Mouse (Mus musculus): Measurements from ENCODE around the gene Mta2.
"Not testable (repeated sequence)": the region's sequence is repeated elsewhere in the genome, so short reads cannot be mapped to it uniquely, and the experiment has no call there.

The Mta2 gene

DNA sequence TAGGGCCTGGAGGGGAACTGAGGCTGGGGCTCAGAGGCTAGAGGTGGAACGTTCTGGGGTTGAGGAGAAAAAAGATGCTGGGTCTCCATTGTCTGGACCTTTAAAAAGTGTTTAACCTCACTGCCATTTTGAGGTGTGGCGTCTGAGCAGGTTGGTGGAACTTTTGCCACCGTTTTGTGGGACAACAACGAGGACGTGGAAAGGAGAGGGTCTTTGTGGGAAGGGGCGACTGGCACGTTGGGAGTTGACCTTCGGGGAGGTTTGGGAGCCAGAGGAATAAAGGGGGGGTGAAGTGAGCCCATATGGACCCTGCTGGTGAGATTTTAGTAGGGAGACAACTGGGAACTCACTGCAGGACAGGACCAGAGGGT lies 25.7 kb downstream of the Mta2 start:
- no peak for DNase-seq (ENCODE audit: low spot score in 2 of 2)

DNA sequence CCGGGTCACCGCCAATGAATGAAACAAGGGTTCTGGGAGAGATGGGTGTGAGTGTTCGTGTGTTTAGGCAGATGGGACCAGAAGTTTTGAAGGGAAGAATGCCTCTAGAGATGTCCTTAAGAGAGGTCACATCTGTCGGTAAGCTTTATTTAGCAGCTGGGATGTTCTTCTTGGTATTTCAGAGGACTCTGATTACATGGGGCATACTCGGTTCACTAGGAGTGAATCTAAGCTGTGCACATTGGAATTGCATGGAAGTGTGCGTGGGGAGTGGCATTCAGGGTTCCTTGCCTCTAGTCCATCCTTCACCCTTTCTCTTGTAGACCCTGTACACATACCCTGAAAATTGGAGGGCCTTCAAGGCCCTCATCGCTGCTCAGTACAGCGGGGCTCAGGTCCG lies 26.2 kb downstream of the Mta2 start:
- DNase-seq (ENCODE audit: low spot score in 2 of 2), result no peak

DNA sequence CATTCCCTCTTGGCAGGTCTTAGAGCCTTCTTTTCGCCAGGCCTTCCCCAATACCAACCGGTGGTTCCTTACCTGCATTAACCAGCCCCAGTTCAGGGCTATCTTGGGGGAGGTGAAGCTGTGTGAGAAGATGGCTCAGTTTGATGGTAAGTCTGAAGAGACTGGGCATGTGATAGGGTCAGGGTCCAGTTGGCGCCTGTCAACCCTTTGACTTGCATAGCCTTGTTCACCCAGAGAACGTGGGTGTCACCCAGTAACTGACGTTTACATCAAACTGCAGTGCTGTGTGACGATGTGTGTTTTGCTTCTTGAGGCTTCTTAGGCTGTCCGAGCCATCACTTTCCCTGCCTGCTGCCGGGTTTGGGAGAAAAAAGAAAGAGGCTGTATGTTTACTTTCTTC lies 30.8 kb downstream of the Mta2 start:
- DNase-seq (ENCODE audit: low spot score in 2 of 2), result not testable (repeated sequence)

DNA sequence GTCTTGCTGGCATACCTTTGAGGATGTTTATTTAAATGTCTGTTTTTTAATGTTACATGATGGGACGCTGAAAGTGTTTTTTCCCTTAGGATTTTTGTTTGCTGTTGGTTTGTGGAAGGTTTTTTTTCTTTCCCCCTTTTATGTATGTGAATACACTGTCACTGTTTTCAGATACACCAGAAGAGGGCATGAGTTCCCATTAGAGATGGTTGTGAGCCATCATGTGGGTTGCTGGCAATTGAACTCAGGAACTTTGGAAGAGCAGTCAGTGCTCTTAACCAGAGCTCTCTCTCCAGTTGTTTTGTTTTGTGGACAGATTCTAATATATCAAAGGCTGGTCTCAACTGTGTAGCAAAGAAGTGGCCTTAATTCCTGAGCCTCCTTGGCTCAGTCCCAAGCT lies 33.0 kb downstream of the Mta2 start:
- DNase-seq (ENCODE audit: low spot score in 2 of 2), result no peak

DNA sequence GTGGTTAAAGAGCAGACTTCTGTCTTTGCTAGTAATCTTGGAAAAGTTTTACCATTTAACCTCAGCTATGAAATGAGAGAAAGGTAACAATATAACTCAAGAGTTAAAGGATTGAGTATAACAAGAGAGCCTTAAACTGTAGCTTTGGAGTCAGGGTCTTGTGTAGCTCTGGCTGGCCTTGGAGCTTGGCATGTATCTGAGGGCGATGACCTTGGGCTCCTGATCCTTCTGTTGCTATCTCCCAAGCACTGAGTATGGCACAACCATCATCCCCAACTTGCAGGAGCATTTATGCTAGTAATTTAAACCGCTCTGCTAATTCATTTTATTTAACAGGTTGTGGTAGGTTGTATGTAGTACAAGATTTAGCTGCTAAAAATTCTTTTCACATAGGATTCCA lies 33.8 kb downstream of the Mta2 start:
- DNase-seq (ENCODE audit: low spot score in 2 of 2), result no peak

DNA sequence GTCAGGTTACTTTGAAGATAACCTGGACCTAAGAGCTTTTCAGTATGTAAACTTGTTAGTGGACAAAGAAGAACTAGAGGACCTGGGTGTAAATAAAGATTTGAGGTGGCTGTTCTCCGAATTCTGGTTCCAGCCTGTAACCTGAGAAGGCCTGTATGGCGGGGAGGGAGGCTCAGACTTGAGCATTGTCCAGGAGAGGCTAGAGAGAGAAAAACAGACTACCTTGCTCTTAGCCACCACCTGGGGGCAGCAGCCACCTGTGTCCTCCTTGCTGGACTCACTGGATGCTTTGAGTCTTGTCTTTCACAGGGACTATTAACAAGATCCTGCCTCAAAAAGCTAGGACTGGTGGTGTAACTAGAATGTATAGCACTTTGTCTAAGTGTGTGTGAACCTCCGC lies 34.9 kb downstream of the Mta2 start:
- DNase-seq (ENCODE audit: low spot score in 2 of 2), result no peak

DNA sequence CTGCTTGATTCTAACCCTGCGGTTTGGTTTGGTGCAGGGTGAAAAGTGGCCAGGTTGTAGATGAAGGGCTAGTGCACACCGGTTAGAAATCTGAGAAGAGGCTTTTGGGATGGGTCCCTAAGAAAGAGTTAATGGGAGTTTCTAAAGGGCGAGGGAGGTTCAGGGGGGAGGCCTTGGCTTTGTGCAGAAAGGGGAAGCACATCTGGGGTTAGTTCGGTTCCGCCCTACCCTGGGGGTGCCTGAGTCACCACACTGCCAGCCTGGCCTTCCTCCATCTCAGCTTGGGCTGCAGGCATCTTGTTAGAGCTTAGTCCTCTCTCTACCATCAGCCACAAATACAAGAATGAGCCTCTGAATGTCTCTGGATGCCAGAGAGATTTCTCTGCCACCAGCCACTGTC lies 39.1 kb downstream of the Mta2 start:
- no peak for DNase-seq (ENCODE audit: low spot score in 2 of 2)

DNA sequence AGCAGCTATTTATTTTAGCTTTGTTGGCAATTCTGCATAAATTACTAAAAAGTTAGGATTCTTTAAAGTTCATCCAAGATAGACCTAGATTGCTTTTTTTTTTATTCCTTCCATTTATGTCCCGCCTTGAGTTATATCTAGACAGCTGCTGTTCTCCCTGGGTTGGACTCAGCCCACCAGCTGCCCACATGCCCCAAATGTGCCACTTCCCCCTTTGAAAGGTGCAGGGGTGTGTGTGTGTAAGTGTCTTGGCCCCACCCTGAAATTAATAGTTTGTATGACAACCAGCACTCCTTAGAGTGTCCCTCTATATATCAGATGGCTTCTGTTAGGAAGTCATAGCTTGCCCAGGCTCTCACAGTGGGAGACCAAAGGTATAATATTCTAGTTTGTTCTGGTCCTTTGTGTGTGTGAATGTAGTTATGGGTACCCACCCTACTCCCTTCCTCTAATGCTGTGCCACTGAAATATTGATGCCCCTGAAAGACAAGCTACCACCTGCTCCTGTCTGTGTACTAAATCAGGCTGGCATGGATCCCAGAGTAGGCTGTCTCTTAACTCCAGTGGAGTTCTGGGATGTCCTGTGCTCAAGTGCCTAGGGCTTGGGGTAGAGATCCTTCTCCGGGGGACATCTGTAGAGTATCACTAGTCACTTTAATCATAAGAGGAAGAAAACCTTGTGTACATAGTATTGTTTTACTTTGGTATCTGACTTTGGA lies 39.9 kb downstream of the Mta2 start:
- no peak for DNase-seq (ENCODE audit: low spot score in 2 of 2)

DNA sequence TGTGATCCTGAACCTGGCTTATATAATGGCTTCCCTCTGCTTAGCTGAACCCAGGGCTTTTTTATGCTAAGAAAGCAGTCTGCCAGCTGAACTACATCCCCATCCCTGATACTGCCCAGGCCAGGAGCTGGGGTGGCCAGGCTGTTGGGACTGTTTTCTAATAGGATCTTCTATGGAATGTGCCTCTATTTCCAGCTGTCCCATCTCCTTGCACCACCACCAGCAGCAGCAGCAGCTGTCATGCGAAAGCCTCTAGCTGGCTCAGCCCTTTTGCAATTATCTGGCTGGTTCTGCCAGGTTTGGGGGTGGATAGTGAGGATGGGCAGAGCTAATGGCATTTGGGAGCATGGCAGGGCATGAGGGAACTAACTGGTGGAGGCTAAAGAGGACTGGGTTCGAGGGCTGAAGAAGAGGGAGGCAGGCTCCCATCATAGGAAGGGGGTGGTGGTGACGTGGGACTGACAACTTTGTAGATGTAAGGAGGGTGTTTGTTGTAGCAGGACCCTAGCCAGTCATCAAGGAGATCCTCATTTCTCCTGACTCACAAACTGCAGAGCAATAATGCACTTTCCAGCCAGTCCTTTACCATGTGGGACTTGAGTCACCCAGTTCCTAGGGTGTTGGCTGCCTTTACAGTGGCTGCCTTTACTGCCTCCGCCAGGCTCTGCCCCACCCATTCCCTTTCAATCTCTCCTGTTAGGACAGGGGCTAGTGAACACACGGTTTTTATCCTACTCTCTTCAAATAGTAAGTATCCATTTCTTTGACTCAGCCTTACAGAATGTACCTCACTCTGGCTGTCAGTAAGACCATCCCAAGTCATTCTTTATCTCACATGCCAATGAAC lies 40.9 kb downstream of the Mta2 start:
- no peak for DNase-seq (ENCODE audit: low spot score in 2 of 2)

DNA sequence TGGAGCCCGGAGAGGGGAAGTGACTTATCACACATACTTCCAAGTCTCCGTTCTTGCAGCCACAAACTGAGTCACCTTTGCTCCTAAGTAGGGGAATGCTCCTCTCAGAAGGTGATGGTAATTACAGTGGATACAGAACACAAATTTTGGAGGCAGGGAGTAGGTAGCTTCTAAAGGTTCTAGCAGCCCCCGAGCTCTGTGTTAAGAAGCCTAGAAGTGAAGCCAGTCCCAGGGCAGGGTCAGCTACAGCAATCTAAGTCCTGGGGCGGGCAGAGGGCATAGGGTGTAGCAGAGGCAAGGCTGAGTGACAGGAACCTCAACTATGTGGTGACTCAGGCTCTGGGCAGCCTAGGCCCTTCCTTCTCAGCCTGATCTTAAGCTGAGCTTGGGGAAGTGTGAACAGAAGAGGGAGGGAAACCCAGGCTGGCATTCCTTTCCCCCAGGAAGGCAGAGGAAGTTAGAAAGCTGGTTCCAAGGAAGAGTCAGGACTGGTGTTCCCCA lies 41.5 kb downstream of the Mta2 start:
- no peak for DNase-seq (ENCODE audit: low spot score in 2 of 2)

DNA sequence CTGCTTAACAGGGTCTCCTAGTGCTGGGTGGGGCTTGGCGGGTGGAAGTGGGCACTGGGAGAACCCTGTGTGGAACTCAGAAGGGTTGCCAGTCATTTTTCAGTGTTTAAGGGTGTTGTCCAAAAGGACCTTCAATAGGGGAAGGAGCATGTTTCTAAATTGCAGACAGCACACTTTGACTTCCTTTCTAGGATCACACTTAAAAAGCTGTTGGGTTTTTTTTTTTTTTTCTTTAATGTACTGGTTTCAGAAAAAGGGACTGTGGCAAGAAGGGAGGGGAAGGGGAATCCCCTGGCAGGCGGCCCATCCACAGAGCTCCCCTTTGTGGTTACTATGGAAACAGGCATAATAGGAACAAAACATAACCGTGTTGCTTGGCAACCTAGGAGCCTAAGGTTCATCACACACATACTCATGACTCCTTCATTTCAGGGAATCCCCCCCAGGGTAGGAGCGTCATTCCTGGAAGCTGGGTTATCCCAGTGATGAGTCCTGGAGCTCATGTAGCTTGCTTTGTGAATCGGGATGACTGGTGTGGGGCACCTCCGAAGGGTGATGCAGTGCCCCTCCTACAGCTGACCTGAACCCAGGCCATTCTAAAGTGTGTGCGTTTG lies 42.7 kb downstream of the Mta2 start:
- DNase-seq (ENCODE audit: low spot score in 2 of 2), result no peak

DNA sequence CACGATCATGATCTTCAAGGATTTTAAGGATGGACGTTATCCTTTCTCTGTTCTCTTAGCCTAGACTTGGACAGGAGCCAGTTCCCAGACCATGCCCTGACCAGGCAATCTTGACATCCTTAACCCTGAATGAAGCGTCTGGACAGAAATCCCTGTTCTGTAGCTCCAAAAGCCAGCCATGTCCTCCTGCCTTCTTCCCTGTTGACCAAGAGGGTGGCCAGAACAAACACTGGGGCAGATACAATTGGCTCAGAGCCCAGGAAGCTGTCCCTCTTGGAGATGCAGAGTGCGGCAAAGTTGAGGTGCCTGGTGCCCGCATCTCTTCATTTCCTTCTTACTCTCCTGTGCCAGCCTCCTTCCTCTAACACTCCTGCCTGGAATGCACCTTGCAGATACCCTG lies 44.2 kb downstream of the Mta2 start:
- DNase-seq (ENCODE audit: low spot score in 2 of 2), result no peak

DNA sequence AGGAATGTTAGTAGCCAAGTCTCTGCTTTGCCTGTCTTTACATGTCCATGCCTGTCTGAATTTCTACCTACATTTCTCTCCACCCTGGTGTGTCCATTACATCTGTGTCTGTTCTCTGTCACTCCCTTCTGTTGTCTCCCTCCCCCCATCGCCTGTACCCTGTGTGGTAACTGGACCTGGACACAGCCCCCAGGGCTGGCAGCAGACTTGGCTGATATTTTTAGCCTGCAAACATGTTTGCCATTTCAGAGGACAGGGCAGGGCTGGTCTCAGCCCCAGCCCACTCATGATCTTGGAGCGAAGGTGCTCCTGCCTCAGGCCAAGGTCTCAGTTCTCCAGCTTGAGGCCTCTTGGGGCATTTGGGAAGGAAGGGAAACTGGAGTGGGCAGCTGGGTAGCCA lies 46.1 kb downstream of the Mta2 start:
- no peak for DNase-seq (ENCODE audit: low spot score in 2 of 2)

DNA sequence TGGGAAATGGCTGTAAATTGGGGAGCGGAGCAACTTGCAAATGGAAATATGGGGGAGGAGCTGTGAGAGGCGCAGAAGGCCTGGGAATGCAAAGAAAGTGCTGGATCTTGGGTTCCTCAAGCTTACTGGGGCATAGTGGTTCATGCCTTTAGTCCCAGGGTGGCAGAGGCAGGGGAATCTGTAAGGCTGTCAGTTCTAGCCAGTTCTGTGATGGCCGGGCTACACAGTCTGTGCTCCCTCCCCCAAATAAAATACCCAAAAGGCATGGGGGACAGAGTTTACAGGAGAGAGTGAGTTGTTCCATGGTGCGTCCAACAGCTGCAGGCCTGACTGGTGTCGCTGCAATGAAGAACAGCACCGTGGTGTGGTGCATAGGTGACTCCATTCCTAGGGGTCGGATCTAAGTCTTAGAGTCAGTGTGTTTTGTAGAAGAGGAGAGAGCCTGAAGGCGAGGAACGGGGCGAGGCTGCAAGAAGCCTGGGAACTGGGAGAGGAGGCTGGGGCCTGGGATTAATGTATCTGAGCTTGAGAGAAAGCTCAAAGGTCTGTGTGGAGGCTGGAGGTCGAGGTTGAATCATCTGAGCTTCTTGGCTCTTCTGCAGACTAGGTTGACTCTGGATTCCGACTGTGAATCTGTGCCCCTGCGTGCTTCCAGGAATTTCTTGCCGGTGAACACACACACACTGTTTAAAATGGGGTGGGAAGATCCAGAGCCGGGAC lies 46.8 kb downstream of the Mta2 start:
- DNase-seq (ENCODE audit: low spot score in 2 of 2), result no peak

DNA sequence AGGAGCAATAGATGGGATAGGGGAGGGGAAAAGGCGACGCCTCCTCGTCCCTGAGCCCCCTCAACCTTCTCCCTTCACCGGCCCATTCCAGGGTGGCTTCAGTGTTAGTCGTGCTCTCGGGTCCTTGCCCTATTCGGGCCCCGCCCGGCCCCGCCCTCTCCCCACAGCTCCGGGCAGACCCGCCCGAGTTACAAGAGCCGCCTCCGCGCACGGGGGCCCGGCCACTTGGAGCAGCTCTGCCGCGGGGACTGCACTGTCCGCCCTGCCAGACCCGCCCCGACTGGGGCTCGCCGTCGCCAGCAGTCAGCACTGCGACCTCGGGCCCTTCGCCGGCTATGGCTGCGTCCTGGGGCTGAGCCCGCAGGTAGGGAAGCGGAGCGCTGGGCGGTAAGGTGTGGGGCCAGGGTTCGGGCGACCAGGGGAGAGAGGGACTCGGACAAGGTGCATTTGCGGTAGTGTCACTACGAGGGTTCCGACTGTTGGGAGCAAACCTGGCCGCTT lies 47.4 kb downstream of the Mta2 start, which contains the start of gene Ahnak:
Gene Ahnak (plus strand): TSS at position 219 of the 501 bp plus-strand sequence.
- no peak for DNase-seq (ENCODE audit: low spot score in 2 of 2)

DNA sequence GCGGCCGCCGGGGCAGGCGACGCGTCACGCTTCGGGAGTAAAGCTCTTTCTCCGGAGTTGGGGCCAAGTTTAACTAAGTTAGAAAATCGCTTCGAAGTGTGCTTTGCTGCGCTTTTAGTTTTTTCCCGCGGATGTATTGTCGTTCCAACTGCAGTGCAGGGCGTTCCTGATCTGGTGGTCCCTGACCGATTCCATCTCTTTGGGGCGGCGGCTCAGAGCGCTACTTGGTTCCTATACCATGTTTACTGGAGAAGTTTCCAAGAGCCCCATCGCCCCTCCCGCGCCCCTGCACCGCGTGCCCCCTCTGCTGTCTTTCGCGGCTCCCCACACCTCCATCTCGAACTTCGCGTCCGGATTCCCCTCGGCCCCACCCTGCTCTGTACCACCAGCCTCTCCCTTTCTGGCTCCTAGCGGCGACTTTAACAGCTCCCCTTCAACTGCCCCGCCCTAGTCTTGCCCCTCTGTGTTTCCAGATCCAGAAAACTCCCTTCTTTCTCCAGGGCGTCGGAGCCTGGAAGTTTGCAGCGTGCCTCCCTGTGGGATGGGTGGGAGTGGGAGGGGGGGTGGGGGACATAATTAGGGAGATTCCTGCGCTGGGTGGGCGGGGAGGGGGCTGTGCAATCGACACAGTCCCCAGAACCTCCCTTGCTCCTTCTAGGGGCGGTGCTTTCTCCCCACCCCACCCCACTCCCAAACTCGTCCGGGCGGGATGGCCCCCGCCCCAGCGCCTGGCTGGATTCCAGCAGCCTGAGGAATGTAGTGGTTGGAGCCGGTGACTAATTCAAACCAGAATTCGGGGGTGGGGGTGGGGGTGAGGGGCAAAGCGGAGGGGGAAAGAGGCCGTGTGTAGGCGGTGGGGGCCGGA lies 48.1 kb downstream of the Mta2 start:
- DNase-seq (ENCODE audit: low spot score in 2 of 2), result no peak

DNA sequence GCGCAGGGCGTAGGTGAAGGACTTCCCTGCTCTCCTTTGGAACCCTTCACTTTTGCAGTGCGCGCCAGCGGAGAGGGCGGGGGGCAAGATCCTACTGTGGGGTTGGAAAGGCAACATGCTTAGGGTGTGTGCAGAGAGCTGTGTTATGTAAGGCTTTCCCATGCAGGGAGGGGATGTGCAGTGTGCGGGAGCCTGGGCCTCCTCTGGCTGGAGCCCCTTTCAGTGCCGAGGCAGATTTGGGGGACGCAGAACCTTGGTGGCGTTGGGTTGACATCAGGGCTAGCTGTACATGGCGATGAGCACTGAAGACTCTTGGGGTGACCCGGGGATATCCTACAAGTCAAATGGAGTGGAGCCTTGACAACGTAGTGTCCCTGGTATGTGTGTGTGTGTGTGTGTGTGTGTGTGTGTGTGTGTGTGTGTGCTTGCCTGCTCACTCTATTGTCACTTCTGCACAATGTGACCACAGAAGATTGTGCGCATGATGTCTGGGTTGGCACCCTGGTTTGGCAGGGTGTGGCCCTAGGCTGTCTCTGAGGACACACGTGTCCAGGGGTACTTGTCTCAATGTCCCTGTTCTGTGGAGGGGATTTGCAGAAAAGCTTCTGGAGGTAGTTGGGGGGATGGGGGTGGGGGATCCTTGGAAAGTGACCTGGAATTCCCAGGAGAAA lies 48.9 kb downstream of the Mta2 start:
- DNase-seq (ENCODE audit: low spot score in 2 of 2), result no peak

DNA sequence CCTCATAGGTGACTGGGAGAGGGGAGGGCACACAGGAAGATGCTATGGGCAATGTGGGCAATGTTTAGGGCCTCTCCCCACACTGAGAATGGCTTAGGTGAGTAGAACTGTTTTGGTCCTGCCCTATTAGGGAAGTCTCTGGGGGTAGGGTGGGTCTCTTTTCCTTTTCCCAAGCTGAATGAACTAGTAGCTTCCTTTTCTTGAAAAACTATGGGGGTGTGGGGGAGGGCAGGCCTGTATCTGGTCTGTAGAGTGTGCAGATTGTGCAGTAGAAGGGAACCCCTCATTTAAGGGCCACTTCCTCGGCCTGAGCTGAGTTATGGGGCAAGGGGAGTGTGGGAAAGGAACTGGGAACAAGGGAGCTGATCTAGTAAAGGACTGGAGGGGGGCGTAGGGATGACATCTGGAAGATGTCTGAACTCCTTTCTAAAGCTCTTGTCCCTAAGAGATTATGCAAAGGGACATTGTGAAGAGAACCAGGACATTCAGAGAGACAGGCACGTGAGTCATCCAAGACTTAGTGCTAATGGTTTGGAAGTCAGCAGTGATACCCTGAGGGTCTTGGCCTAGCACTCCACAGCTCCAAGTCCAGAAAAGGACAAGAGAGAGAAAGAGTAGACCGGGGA lies 49.7 kb downstream of the Mta2 start:
- no peak for DNase-seq (ENCODE audit: low spot score in 2 of 2)

DNA sequence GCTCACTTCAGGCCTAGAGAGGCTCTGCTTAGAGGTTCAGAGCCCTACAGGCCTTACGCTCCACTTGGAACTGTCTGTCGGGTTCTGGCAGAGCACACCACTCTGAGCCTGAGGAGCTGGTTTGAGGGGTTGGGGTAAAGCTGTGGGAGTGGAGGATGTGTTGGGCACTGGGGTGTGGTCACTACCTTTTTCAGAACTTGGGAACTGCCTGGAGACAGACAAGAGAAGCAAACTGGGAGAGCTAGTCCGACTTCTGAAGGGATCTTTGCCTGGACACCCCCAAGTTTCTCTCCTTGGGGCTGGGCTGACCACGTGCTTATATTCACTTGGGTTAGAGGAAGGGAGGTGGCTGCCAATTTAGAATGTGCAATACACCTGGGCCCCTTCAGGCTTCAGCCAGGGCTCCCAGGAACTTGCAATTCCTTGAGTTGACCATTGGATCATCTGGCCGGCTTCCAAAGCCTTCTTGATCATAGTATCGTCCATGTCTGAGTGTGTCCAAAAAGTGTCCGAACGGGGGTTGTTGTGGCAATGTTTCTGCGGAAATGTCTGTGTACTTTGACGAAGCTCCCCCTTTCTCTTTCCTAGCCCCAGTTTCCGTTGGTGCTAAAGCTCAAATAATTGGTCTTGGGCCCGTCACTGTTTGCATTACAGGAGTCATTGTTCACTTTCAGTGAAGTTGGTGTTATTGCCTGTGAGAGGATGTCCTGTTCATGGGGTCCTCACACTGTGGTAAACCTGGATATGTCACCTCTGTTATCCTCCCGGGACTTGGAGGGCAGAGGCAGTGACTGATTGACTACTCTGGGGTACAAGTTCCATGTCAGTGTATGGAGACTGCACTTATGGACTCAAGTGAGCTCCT lies 50.4 kb downstream of the Mta2 start:
- no peak for DNase-seq (ENCODE audit: low spot score in 2 of 2)

All from right cerebral cortex, postnatal 36 days (tissue).